In genomic region chr16:20733731-20734730, GRCm38 (mm10) we compare ENCODE assay signal across 8 mouse cellular contexts. TPM values are rescaled to one million over a fixed set of nuclear protein-coding genes. Genes with fewer than 3 reads are reported as not detected.
A peak's percentile ranks its signal among the peaks of the same experiment; 100 is the strongest.
DNase-seq lines count a peak whose midpoint lies in the region; ATAC-seq lines count a peak whose summit lies in the region.

TSS of gene Thpo (minus strand) at chr16:20734511.

- no peaks in the 10 kb centered on the region for H3K9me3 ChIP-seq in hindbrain, embryonic 11.5 days (ENCODE audit: control insufficient read depth, low read length)
- no peaks in the 10 kb centered on the region for H3K9me3 ChIP-seq in midbrain, embryonic 10.5 days (replicated peaks)

- peaks cover 17% of the 10 kb centered on the region for H3K27me3 ChIP-seq in hindbrain, embryonic 11.5 days (ENCODE audit: control insufficient read depth, insufficient read depth, low read length)
- H3K27me3 ChIP-seq in midbrain, embryonic 10.5 days (ENCODE audit: low read depth, poor library complexity, severe bottlenecking), result peaks cover 62% of the 10 kb centered on the region

- no peak for ATAC-seq in hindbrain, embryonic 11.5 days (ENCODE audit: low FRiP score)

- H3K36me3 ChIP-seq in hindbrain, embryonic 11.5 days (ENCODE audit: control insufficient read depth, insufficient read depth, low read length), result no peaks in the 10 kb centered on the region
- H3K36me3 ChIP-seq in midbrain, embryonic 10.5 days, result no peaks in the 10 kb centered on the region

- peak within 1 kb of the TSS; percentile 61 for H3K4me3 ChIP-seq in hindbrain, embryonic 11.5 days (ENCODE audit: low read depth, low read length)
- peak within 1 kb of the TSS; percentile 85 for H3K4me3 ChIP-seq in midbrain, embryonic 10.5 days

- H3K4me1 ChIP-seq in hindbrain, embryonic 11.5 days (replicated peaks; ENCODE audit: control insufficient read depth, insufficient read depth, low read length), result peaks cover 6% of the 10 kb centered on the region
- H3K4me1 ChIP-seq in midbrain, embryonic 10.5 days, result peaks cover 35% of the 10 kb centered on the region

- no peak for DNase-seq in layer of hippocampus, adult 8-10 months (ENCODE audit: low spot score in 2 of 2)
- no peak for DNase-seq in layer of hippocampus, postnatal 14 days (ENCODE audit: low spot score in 2 of 2)
- DNase-seq in embryo, embryonic 10.5 days (ENCODE audit: low spot score), result peak; percentile 68
- DNase-seq in hindbrain, embryonic 11.5 days (ENCODE audit: low spot score), result peak; percentile 61
- peak; percentile 47 for DNase-seq in midbrain, embryonic 10.5 days (ENCODE audit: low spot score)
- DNase-seq in adrenal gland, postnatal 36 days, result no peak
- no peak for DNase-seq in urinary bladder, adult 18-20 months (ENCODE audit: low spot score in 2 of 2)
- no peak for DNase-seq in thymus, postnatal 36 days

- WGBS in hindbrain, embryonic 11.5 days, result 2% methylated on average over 45 of the region's 45 CpGs
- 3% methylated on average over 45 of the region's 45 CpGs for WGBS in midbrain, embryonic 10.5 days

- H3K27ac ChIP-seq in hindbrain, embryonic 11.5 days (ENCODE audit: low read depth, low read length), result no peak within 1 kb of the TSS
- H3K27ac ChIP-seq in midbrain, embryonic 10.5 days (replicated peaks), result peak within 1 kb of the TSS; percentile 92

- H3K4me2 ChIP-seq in hindbrain, embryonic 11.5 days (replicated peaks; ENCODE audit: low read depth, low read length), result peak within 1 kb of the TSS; percentile 92

- H3K9ac ChIP-seq in hindbrain, embryonic 11.5 days (ENCODE audit: low read depth, low read length), result peak within 1 kb of the TSS; percentile 69

RNA-seq across cellular contexts. Expression of gene Thpo, which starts in this region (rescaled TPM):
- total RNA-seq in layer of hippocampus, adult 8-10 months (2022), result 10 to 100 TPM in 3 of 4 experiments, 1 to 10 TPM in 1; 9.9 to 15.1 (median 13.2) TPM
- total RNA-seq in layer of hippocampus, postnatal 14 days (2021), result 1 to 10 TPM; 5.0 to 5.9 TPM
- polyA plus RNA-seq in hindbrain, embryonic 11.5 days (2014; fragmentation: Nextera tagmentation; extraction: Ambion mirVana), result 0.39 and 0.83 TPM in 2 replicates
- 0.37 and 0.56 TPM in 2 replicates for polyA plus RNA-seq in midbrain, embryonic 10.5 days (2016; fragmentation: Nextera tagmentation; extraction: Ambion mirVana)
- 1 to 10 TPM; 1.3 to 1.5 TPM for total RNA-seq in adrenal gland, postnatal 36 days (2021)

Comparison
In these comparisons a context has a peak if more than half of its experiments do, and no peak if none do; other contexts are left out.
1. Peak in DNase-seq, H3K4me3 ChIP-seq, H3K9ac ChIP-seq and H3K4me2 ChIP-seq in hindbrain, embryonic 11.5 days; RNA of the gene not detected or under 1 TPM.
2. Peak in DNase-seq, H3K4me3 ChIP-seq and H3K27ac ChIP-seq in midbrain, embryonic 10.5 days; RNA of the gene not detected or under 1 TPM.